Mouse (Mus musculus) liver, adult 2 months (tissue): ENCODE results near the gene Per1.

Experiments
- CTCF ChIP-seq: fragments of 200-500 bp; IDR thresholded peaks from 2 replicates; pipeline ENCODE4 v1.5.1; 2011; ENCODE audit warnings: low read depth, low read length, control low read depth
- POLR2A ChIP-seq: fragments of 200-500 bp; IDR thresholded peaks from 2 replicates; pipeline ENCODE4 v1.6.1; 2011; ENCODE audit warnings: low read length, control low read depth; ENCODE audit not compliant: insufficient read depth; ENCODE audit errors: extremely low read depth

DNA sequence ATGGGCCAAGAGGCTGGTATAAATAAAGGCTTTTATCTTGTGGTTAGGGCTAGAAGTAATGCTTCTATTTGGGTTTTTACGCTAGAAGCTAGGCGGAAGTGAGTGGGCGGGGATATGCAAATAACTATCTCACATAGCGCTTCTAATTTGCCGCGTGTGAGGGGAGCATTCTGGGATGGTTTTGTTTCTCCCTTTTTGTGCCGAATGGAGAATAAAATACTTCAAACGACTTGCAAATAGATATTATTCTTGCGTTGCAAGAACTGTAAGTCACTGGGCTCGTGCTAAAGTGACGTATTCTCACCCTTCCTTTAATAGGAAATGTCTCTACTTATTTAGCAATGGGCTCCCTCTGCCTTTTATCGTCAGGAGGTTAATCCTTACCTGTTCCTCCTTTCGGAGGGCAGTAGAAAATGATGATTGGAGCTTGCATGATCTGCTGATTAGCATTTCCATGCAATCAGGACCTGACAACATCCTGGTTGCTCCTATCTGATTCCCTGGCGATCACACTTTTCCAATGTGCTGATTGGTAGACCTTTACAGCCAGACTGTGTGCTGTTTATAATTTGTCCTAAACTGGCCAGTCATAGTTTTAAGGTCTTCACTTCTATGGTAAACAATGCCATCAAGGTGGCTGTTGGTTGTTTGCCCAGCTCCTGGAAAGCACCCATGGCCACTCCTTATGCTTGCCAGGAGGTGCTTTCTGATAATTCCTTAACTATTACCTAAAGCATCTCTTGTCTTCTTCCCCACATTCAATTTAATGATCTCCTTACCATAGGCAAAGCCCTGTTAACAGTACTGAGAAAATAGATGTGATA, 21.7 kb upstream of the Per1 start:
- TF ChIP-seq CTCF, result no peak
- peak; percentile 50; the same call in 1 of the 2 replicates for TF ChIP-seq POLR2A
